Mouse (Mus musculus) neural tube, embryonic 13.5 days (tissue): ENCODE measurements at regions not wholly inside any gene's neighbourhood (a gene's known extent, or its start where the extent isn't known, plus 50 kb on each side); places are given as distances from the start of the nearest gene placed in this dataset.

Source experiments
- ATAC-seq: fragments of 200-750 bp; cut with Nextera tagmentation; 2 replicates; pipeline ENCODE4 v1.8.0; 2017; ENCODE audit warnings: low read depth, mild to moderate bottlenecking, moderate TSS enrichment, moderate library complexity
- H3K27ac ChIP-seq: fragments of 300-500 bp; sonication (generic); replicated peaks from 2 replicates; pipeline ENCODE4 v1.5.1; 2015; ENCODE audit warnings: moderate library complexity, mild to moderate bottlenecking, inconsistent platforms
- H3K27me3 ChIP-seq: fragments of 300-500 bp; sonication (generic); 2 replicates; pipeline ENCODE4 v1.6.1; 2015; ENCODE audit warnings: mild to moderate bottlenecking, inconsistent platforms
- H3K36me3 ChIP-seq: fragments of 300-500 bp; sonication (generic); 2 replicates; pipeline ENCODE4 v1.6.1; 2015; ENCODE audit warnings: mild to moderate bottlenecking, inconsistent platforms
- H3K4me1 ChIP-seq: fragments of 300-500 bp; sonication (generic); replicated peaks from 2 replicates; pipeline ENCODE4 v1.6.1; 2015; ENCODE audit warnings: inconsistent platforms
- H3K4me2 ChIP-seq: fragments of 300-500 bp; sonication (generic); 2 replicates; pipeline ENCODE4 v1.6.1; 2015; ENCODE audit warnings: inconsistent platforms, mild to moderate bottlenecking, moderate library complexity
- H3K4me3 ChIP-seq: fragments of 300-500 bp; sonication (generic); 2 replicates; pipeline ENCODE4 v1.5.1; 2015; ENCODE audit warnings: mild to moderate bottlenecking, inconsistent platforms
- H3K9ac ChIP-seq: fragments of 300-500 bp; sonication (generic); 2 replicates; pipeline ENCODE4 v1.6.1; 2015; ENCODE audit warnings: moderate library complexity, mild to moderate bottlenecking, inconsistent platforms
- H3K9me3 ChIP-seq: fragments of 300-500 bp; sonication (generic); 2 replicates; pipeline ENCODE4 v1.6.1; 2016; ENCODE audit warnings: inconsistent platforms
- WGBS: fragments of 180-500 bp; shearing (Covaris S2); methylation state at CpG from one replicate; pipeline ENCODE4 v1.1.7; 2015; 5-methylcytosine and 5-hydroxymethylcytosine counted together

DNA sequence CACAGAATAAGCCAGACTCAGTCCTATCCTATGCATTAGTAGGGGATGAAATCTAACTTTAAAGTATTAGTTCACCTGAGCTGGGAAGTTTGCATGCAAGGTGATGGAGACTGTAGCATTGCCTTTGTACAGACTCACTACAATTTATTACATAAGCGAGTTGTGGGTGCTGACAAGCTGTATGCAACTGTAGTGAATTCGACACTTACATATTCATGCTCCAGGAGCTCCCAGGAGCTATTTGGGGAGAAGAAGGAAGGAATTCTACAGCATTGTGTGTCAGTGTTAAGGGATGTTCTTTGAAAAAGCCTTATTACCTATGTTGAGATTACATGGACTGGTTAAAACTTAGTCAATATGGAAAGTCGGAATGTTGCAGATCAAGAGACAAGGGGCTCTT, 90.6 kb upstream of the Atxn1 start:
- Histone ChIP-seq H3K4me1 (no peaks in the 10 kb centered on the region), H3K27ac (no peak overlapping the region), H3K4me2 (no peak overlapping the region), H3K4me3 (no peak overlapping the region), H3K27me3 (no peaks in the 10 kb centered on the region), H3K9me3 (no peaks in the 10 kb centered on the region), H3K9ac (no peak overlapping the region), H3K36me3 (no peaks in the 10 kb centered on the region)
- 89% methylated on average over 3 of the region's 3 CpGs for WGBS
- no peak for ATAC-seq

GRCm38 (mm10) chr13:46043568-46043967, 78.8 kb upstream of the Atxn1 start:
- no peaks in the 10 kb centered on the region for H3K9me3 ChIP-seq
- no peak overlapping the region for H3K9ac ChIP-seq
- H3K27ac ChIP-seq, result no peak overlapping the region; the same call in 1 of the 2 replicates
- ATAC-seq, result no peak
- H3K4me1 ChIP-seq, result peaks cover 12% of the 10 kb centered on the region
- no peaks in the 10 kb centered on the region for H3K36me3 ChIP-seq
- H3K4me3 ChIP-seq, result no peak overlapping the region
- H3K27me3 ChIP-seq, result no peaks in the 10 kb centered on the region
- WGBS, result 54% methylated on average over 12 of the region's 12 CpGs
- no peak overlapping the region for H3K4me2 ChIP-seq

GRCm38 (mm10) chr13:46043016-46043415, 78.2 kb upstream of the Atxn1 start:
- H3K27me3 ChIP-seq, result no peaks in the 10 kb centered on the region
- peaks cover 15% of the 10 kb centered on the region for H3K4me1 ChIP-seq
- ATAC-seq, result no peak
- H3K4me2 ChIP-seq, result no peak overlapping the region
- H3K27ac ChIP-seq, result no peak overlapping the region; the same call in 1 of the 2 replicates
- no peaks in the 10 kb centered on the region for H3K9me3 ChIP-seq
- WGBS, result 65% methylated on average over 10 of the region's 10 CpGs
- no peak overlapping the region for H3K4me3 ChIP-seq
- no peak overlapping the region for H3K9ac ChIP-seq
- H3K36me3 ChIP-seq, result no peaks in the 10 kb centered on the region

DNA sequence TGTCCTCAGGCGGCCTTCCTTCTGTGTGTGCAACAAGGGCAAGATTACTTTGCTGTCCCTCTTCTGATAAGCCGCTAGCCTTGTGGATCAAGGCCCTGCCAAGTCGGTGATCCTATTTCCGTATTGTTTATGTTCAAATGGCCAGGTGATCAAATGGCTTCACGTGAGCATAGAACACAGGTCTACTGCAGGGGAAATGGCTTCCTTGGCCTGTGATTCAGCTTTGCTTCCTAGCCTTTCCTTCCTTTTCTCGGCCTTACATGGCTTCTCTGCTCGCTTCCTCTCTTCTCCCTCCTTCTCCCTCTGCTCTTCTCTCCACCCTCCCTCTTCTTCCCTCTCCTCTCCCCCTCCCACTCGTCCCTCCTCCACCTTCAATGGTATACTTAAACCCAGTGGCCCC, 77.4 kb upstream of the Atxn1 start:
- H3K4me3 ChIP-seq, result no peak overlapping the region
- no peaks in the 10 kb centered on the region for H3K27me3 ChIP-seq
- 89% methylated on average over 8 of the region's 8 CpGs for WGBS
- H3K4me2 ChIP-seq, result no peak overlapping the region
- no peaks in the 10 kb centered on the region for H3K9me3 ChIP-seq
- no peak overlapping the region for H3K9ac ChIP-seq
- no peaks in the 10 kb centered on the region for H3K36me3 ChIP-seq
- ATAC-seq, result no peak
- no peak overlapping the region for H3K27ac ChIP-seq
- peaks cover 15% of the 10 kb centered on the region for H3K4me1 ChIP-seq

DNA sequence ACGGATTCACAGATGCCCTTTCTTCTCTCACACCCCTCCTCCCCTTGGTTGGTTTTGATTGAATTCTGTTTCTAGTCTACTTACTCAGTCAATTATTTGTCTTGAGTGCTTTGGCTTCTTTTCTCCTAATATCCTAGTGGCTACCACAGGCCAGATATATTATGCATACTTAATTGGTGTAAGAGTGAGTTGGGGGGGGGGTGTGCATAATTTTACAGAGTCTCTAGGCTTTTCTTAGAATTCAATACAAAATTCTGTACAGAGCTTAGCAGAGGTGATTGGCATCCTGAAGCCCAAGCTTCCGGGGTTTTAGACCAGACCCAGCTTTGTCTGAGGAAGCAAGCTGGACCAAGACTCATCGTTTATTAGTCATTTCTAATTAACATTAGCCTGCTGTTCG, 76.7 kb upstream of the Atxn1 start:
- Histone ChIP-seq H3K4me3 (no peak overlapping the region), H3K4me1 (peaks cover 15% of the 10 kb centered on the region), H3K27ac (no peak overlapping the region), H3K9me3 (no peaks in the 10 kb centered on the region), H3K27me3 (no peaks in the 10 kb centered on the region), H3K9ac (no peak overlapping the region), H3K4me2 (no peak overlapping the region), H3K36me3 (no peaks in the 10 kb centered on the region)
- ATAC-seq, result no peak
- 88% methylated on average over 4 of the region's 4 CpGs for WGBS

DNA sequence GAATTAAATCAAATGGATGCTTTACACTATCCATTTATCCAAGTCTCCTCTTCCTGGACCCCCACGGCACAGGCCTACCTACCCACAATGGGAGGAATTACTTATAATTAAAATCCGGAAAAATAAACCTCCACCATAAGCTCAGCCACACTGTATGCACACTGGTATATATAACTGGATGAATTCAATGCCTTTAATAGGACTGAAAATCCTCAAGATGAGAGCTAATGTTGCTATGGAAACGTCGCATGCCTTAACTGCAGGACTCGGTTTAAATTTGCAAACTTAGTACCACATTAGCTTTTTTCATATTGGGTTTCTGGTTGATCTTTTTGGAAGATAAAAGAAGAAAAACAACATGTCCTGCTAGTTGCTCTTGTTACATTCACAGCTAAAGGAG, 75.3 kb upstream of the Atxn1 start:
- H3K27ac ChIP-seq, result no peak overlapping the region
- H3K36me3 ChIP-seq, result no peaks in the 10 kb centered on the region
- H3K4me2 ChIP-seq, result no peak overlapping the region
- no peak for ATAC-seq
- no peak overlapping the region for H3K9ac ChIP-seq
- H3K9me3 ChIP-seq, result no peaks in the 10 kb centered on the region
- H3K27me3 ChIP-seq, result no peaks in the 10 kb centered on the region
- H3K4me1 ChIP-seq, result peaks cover 15% of the 10 kb centered on the region
- no peak overlapping the region for H3K4me3 ChIP-seq
- WGBS, result 77% methylated on average over 5 of the region's 5 CpGs

- Histone ChIP-seq H3K27me3 (no peaks in the 10 kb centered on the region), H3K27ac (no peak overlapping the region), H3K9me3 (no peaks in the 10 kb centered on the region), H3K9ac (no peak overlapping the region), H3K36me3 (no peaks in the 10 kb centered on the region), H3K4me2 (no peak overlapping the region), H3K4me3 (no peak overlapping the region), H3K4me1 (peaks cover 15% of the 10 kb centered on the region)
- ATAC-seq, result no peak
- 13% methylated on average over 10 of the region's 10 CpGs for WGBS
These were observed 73.9 kb upstream of the Atxn1 start for GRCm38 (mm10) chr13:46038441-46039331.

DNA sequence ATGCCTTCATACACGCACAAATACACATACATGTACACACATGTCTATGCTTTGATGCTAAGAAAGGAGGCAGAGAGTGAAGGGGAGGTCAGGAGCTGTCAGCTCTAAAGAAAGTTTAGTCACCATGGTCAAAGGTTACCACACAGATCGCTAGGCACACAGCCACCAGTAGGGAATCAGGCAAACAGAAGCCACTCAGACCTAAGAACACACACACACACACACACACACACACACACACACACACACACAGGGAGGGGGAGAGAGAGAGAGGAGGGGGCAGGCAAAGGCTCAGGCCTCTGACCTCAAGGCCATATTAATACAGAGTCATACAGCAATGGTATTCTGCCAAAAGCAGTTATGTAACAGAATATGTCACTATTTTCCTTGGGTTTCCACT, 67.5 kb upstream of the Atxn1 start:
- no peaks in the 10 kb centered on the region for H3K27me3 ChIP-seq
- H3K4me1 ChIP-seq, result no peaks in the 10 kb centered on the region
- no peak for ATAC-seq
- no peaks in the 10 kb centered on the region for H3K36me3 ChIP-seq
- H3K9me3 ChIP-seq, result no peaks in the 10 kb centered on the region
- H3K4me2 ChIP-seq, result no peak overlapping the region
- H3K9ac ChIP-seq, result no peak overlapping the region
- 66% methylated on average over 2 of the region's 2 CpGs for WGBS
- H3K4me3 ChIP-seq, result no peak overlapping the region
- no peak overlapping the region for H3K27ac ChIP-seq

DNA sequence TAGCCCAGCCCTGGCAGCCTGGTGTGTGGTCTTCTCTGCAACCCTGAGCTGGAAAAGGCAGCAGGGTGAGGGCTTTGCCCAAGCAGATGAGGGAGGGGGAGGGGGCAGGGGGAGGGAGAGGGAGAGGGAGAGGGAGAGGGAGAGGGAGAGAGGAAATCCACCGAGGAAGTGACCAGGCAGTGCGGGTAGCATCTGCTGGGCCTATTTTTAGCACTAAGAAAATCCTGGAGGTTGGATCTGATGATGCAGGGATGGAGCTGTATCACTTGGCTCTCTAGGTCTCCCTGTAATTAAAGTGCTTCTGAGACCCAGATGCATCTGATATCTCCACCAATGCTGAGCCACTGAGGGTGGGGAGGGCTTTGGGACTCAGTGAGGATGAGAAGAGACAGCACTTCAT, 61.2 kb upstream of the Atxn1 start:
- H3K9me3 ChIP-seq, result no peaks in the 10 kb centered on the region
- 58% methylated on average over 2 of the region's 2 CpGs for WGBS
- H3K36me3 ChIP-seq, result no peaks in the 10 kb centered on the region
- no peak overlapping the region for H3K4me3 ChIP-seq
- no peak overlapping the region for H3K4me2 ChIP-seq
- H3K4me1 ChIP-seq, result peaks cover 15% of the 10 kb centered on the region
- no peak for ATAC-seq
- no peaks in the 10 kb centered on the region for H3K27me3 ChIP-seq
- H3K27ac ChIP-seq, result no peak overlapping the region
- H3K9ac ChIP-seq, result no peak overlapping the region

DNA sequence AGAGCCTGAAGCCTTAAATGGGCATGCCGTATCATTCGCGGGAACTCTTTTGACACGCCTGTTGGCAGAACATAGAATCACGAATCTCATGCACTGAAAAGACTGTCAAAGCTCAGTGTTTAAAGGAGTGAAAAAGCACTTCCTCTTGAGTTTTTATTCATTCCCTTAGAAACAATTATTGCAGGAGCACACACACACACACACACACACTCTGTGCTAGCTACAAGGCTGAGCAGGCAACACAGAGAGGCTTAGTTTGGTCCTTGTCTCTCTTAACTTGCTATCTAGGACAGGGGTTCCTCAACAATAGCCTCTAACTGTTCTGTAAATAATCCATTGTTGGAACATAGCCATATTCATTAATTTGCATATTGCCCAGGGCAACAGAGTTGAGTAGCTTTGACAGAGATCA, 58.8 kb upstream of the Atxn1 start:
- Histone ChIP-seq H3K4me1 (peaks cover 23% of the 10 kb centered on the region), H3K36me3 (no peaks in the 10 kb centered on the region), H3K4me2 (no peak overlapping the region), H3K27ac (no peak overlapping the region), H3K27me3 (no peaks in the 10 kb centered on the region), H3K9me3 (no peaks in the 10 kb centered on the region), H3K4me3 (no peak overlapping the region), H3K9ac (no peak overlapping the region)
- ATAC-seq, result no peak
- 40% methylated on average over 5 of the region's 5 CpGs for WGBS

GRCm38 (mm10) chr13:46023187-46023586, 58.4 kb upstream of the Atxn1 start:
- WGBS, result 41% methylated on average over 5 of the region's 5 CpGs
- Histone ChIP-seq H3K27ac (no peak overlapping the region), H3K4me2 (no peak overlapping the region), H3K4me3 (no peak overlapping the region), H3K9ac (no peak overlapping the region), H3K27me3 (no peaks in the 10 kb centered on the region), H3K4me1 (peaks cover 23% of the 10 kb centered on the region), H3K9me3 (no peaks in the 10 kb centered on the region), H3K36me3 (no peaks in the 10 kb centered on the region)
- no peak for ATAC-seq

- no peak for ATAC-seq
- Histone ChIP-seq H3K4me2 (no peak overlapping the region), H3K27ac (no peak overlapping the region), H3K36me3 (no peaks in the 10 kb centered on the region), H3K9me3 (no peaks in the 10 kb centered on the region), H3K27me3 (no peaks in the 10 kb centered on the region), H3K9ac (no peak overlapping the region), H3K4me3 (no peak overlapping the region), H3K4me1 (peaks cover 23% of the 10 kb centered on the region)
- 92% methylated on average over 6 of the region's 6 CpGs for WGBS
These were observed 56.4 kb upstream of the Atxn1 start for GRCm38 (mm10) chr13:46020945-46021835.
